Mouse (Mus musculus): ENCODE measurements around the gene Gnat3.
"Not testable (repeated sequence)": the region's sequence is repeated elsewhere in the genome, so short reads cannot be mapped to it uniquely, and the experiment has no call there.

Gnat3 gene

GRCm38 (mm10) chr5:17962249-17962648, at the start of gene Gnat3:
TSS of gene Gnat3 (plus strand) at chr5:17962549.
- in situ Hi-C loops (cut with MboI; ENCODE audit: low sequenced_read_pairs): no loop called here

- in situ Hi-C loops (cut with MboI; ENCODE audit: low sequenced_read_pairs): no loop called here
Observed at GRCm38 (mm10) chr5:17918966-17919365, 43.4 kb upstream of the Gnat3 start.

GRCm38 (mm10) chr5:17923648-17924047, 38.7 kb upstream of the Gnat3 start:
- in situ Hi-C loops (cut with MboI; ENCODE audit: low sequenced_read_pairs): no loop called here

- in situ Hi-C loops (cut with MboI; ENCODE audit: low sequenced_read_pairs): no loop called here
Observed at GRCm38 (mm10) chr5:17924085-17924518, 38.2 kb upstream of the Gnat3 start.

- in situ Hi-C loops (cut with MboI; ENCODE audit: low sequenced_read_pairs): no loop called here
Observed at GRCm38 (mm10) chr5:17928471-17928870, 33.9 kb upstream of the Gnat3 start.

- in situ Hi-C loops (cut with MboI; ENCODE audit: low sequenced_read_pairs): no loop called here
Observed at GRCm38 (mm10) chr5:17929006-17929567, 33.3 kb upstream of the Gnat3 start.

GRCm38 (mm10) chr5:17931588-17931987, 30.8 kb upstream of the Gnat3 start:
- in situ Hi-C loops (cut with MboI; ENCODE audit: low sequenced_read_pairs): not testable (repeated sequence)

GRCm38 (mm10) chr5:17934501-17934900, 27.8 kb upstream of the Gnat3 start:
- in situ Hi-C loops (cut with MboI; ENCODE audit: low sequenced_read_pairs): no loop called here

GRCm38 (mm10) chr5:17938170-17938939, 24.0 kb upstream of the Gnat3 start:
- in situ Hi-C loops (cut with MboI; ENCODE audit: low sequenced_read_pairs): no loop called here

GRCm38 (mm10) chr5:17956468-17956867, 5.9 kb upstream of the Gnat3 start:
- in situ Hi-C loops (cut with MboI; ENCODE audit: low sequenced_read_pairs): no loop called here

GRCm38 (mm10) chr5:17969704-17970390, 7.5 kb downstream of the Gnat3 start:
- in situ Hi-C loops (cut with MboI; ENCODE audit: low sequenced_read_pairs): no loop called here

GRCm38 (mm10) chr5:17970391-17970730, 8.0 kb downstream of the Gnat3 start:
- in situ Hi-C loops (cut with MboI; ENCODE audit: low sequenced_read_pairs): no loop called here

GRCm38 (mm10) chr5:17980501-17981121, 18.3 kb downstream of the Gnat3 start:
- in situ Hi-C loops (cut with MboI; ENCODE audit: low sequenced_read_pairs): no loop called here

GRCm38 (mm10) chr5:17982770-17983169, 20.4 kb downstream of the Gnat3 start:
- in situ Hi-C loops (cut with MboI; ENCODE audit: low sequenced_read_pairs): no loop called here

- in situ Hi-C loops (cut with MboI; ENCODE audit: low sequenced_read_pairs): no loop called here
Observed at GRCm38 (mm10) chr5:17984522-17984921, 22.2 kb downstream of the Gnat3 start.

- in situ Hi-C loops (cut with MboI; ENCODE audit: low sequenced_read_pairs): no loop called here
Observed at GRCm38 (mm10) chr5:17986611-17987010, 24.3 kb downstream of the Gnat3 start.

- in situ Hi-C loops (cut with MboI; ENCODE audit: low sequenced_read_pairs): loop anchor here (10.0 kb wide), 1 partner anchor 156 kb away; no protein-coding TSS in a partner anchor
Observed at GRCm38 (mm10) chr5:17990618-17991017, 28.3 kb downstream of the Gnat3 start.

GRCm38 (mm10) chr5:17999570-17999969, 37.2 kb downstream of the Gnat3 start:
- in situ Hi-C loops (cut with MboI; ENCODE audit: low sequenced_read_pairs): loop anchor here (10.0 kb wide), 1 partner anchor 165 kb away; no protein-coding TSS in a partner anchor

- in situ Hi-C loops (cut with MboI; ENCODE audit: low sequenced_read_pairs): no loop called here
Observed at GRCm38 (mm10) chr5:18000185-18000584, 37.8 kb downstream of the Gnat3 start.

- in situ Hi-C loops (cut with MboI; ENCODE audit: low sequenced_read_pairs): no loop called here
Observed at GRCm38 (mm10) chr5:18001646-18002045, 39.3 kb downstream of the Gnat3 start.

GRCm38 (mm10) chr5:18003675-18004074, 41.3 kb downstream of the Gnat3 start:
- in situ Hi-C loops (cut with MboI; ENCODE audit: low sequenced_read_pairs): no loop called here

All from CH12F3 (cell line).